10 mouse cellular contexts compared by ENCODE assay signal in genomic region chr6:148047650-148047988, GRCm38 (mm10). TPM values are rescaled to one million over a fixed set of nuclear protein-coding genes. Genes with fewer than 3 reads are reported as not detected.
DNase-seq lines count a peak whose midpoint lies in the region; ATAC-seq and TF ChIP-seq lines count a peak whose summit lies in the region.
"Had no signal": no experiment of that assay in that cellular context is flagged by ENCODE, and none has a peak within 500 bp of the region (broad histone marks: within the 10 kb centered on the region; RNA-seq: fewer than 3 reads in every experiment).

No protein-coding gene starts in this region.

- H3K4me2 ChIP-seq in forebrain, postnatal 0 days (ENCODE audit: low read depth): peak overlapping the region; percentile 73
- H3K4me2 ChIP-seq in midbrain, embryonic 11.5 days: peak overlapping the region; percentile 69

- H3K9me3 ChIP-seq in heart, embryonic 10.5 days: no peaks in the 10 kb centered on the region
- peaks cover 8% of the 10 kb centered on the region; the same call in 1 of the 2 replicates for H3K9me3 ChIP-seq in E14TG2a.4 (ENCODE audit: low read length)
- H3K9me3 ChIP-seq in forebrain, postnatal 0 days (ENCODE audit: low read length): no peaks in the 10 kb centered on the region
- H3K9me3 ChIP-seq in midbrain, embryonic 11.5 days (ENCODE audit: control insufficient read depth, low read length): no peaks in the 10 kb centered on the region

- no peak for TF ChIP-seq CTCF in E14TG2a.4 (conservative IDR thresholded peaks at IDR 0.05; ENCODE audit: low read length)
- no peak for TF ChIP-seq CTCF in forebrain, postnatal 0 days (IDR thresholded peaks at IDR 0.05; ENCODE audit: low read depth)

- H3K4me1 ChIP-seq in heart, embryonic 10.5 days: peaks cover 9% of the 10 kb centered on the region
- peaks cover 11% of the 10 kb centered on the region; the same call in 1 of the 2 replicates for H3K4me1 ChIP-seq in E14TG2a.4 (replicated peaks; ENCODE audit: low read depth, low read length)
- no peaks in the 10 kb centered on the region for H3K4me1 ChIP-seq in forebrain, postnatal 0 days (ENCODE audit: insufficient read depth)
- H3K4me1 ChIP-seq in midbrain, embryonic 11.5 days (ENCODE audit: control insufficient read depth, insufficient read depth, low read length): no peaks in the 10 kb centered on the region

- no peak overlapping the region for H3K27ac ChIP-seq in heart, embryonic 10.5 days
- peak overlapping the region; percentile 85 for H3K27ac ChIP-seq in forebrain, postnatal 0 days (ENCODE audit: low read depth, low read length)
- no peak overlapping the region for H3K27ac ChIP-seq in midbrain, embryonic 11.5 days (ENCODE audit: low read depth, low read length)

- H3K4me3 ChIP-seq in heart, embryonic 10.5 days: peak overlapping the region; percentile 60; the same call in 1 of the 2 replicates
- peak overlapping the region; percentile 73 for H3K4me3 ChIP-seq in E14TG2a.4 (replicated peaks; ENCODE audit: low read length)
- H3K4me3 ChIP-seq in forebrain, postnatal 0 days (ENCODE audit: low read depth, low read length): peak overlapping the region; percentile 52
- H3K4me3 ChIP-seq in midbrain, embryonic 11.5 days (ENCODE audit: low read depth, low read length): peak overlapping the region; percentile 26
- H3K4me3 ChIP-seq: myocyte had no signal

- intact Hi-C loops in heart, postnatal 14 days (cut with DNase I): no loop called here

- no peak for DNase-seq in heart, embryonic 10.5 days (ENCODE audit: low spot score)
- DNase-seq in heart, postnatal 14 days: no peak
- DNase-seq in forebrain, postnatal 0 days: no peak
- DNase-seq in midbrain, embryonic 11.5 days (ENCODE audit: low spot score, missing footprints): peak; percentile 87
- no peak for DNase-seq in right cerebral cortex, adult 18-20 months
- DNase-seq in testis, postnatal 14 days (ENCODE audit: low spot score): no peak
- no peak for DNase-seq in layer of hippocampus, adult 8-10 months (ENCODE audit: low spot score in 2 of 2)
- DNase-seq: gastrocnemius, postnatal 25 days had no signal

- H3K36me3 ChIP-seq in heart, embryonic 10.5 days: no peaks in the 10 kb centered on the region
- H3K36me3 ChIP-seq in E14TG2a.4 (ENCODE audit: insufficient read depth, low read length): no peaks in the 10 kb centered on the region
- no peaks in the 10 kb centered on the region for H3K36me3 ChIP-seq in forebrain, postnatal 0 days (ENCODE audit: insufficient read depth)
- H3K36me3 ChIP-seq in midbrain, embryonic 11.5 days (ENCODE audit: control insufficient read depth, insufficient read depth, low read length): no peaks in the 10 kb centered on the region

- ATAC-seq in forebrain, postnatal 0 days: no peak
- ATAC-seq in midbrain, embryonic 11.5 days (ENCODE audit: low FRiP score): no peak

- peaks cover 20% of the 10 kb centered on the region for H3K27me3 ChIP-seq in heart, embryonic 10.5 days (ENCODE audit: insufficient read depth, poor library complexity, severe bottlenecking)
- H3K27me3 ChIP-seq in E14TG2a.4 (ENCODE audit: insufficient read depth, low read length): peaks cover 31% of the 10 kb centered on the region
- no peaks in the 10 kb centered on the region for H3K27me3 ChIP-seq in forebrain, postnatal 0 days (ENCODE audit: insufficient read depth, low read length)
- H3K27me3 ChIP-seq in midbrain, embryonic 11.5 days (ENCODE audit: control insufficient read depth, insufficient read depth, low read length): peaks cover 4% of the 10 kb centered on the region; the same call in 1 of the 2 replicates

- peak overlapping the region; percentile 82 for H3K9ac ChIP-seq in forebrain, postnatal 0 days
- peak overlapping the region; percentile 58 for H3K9ac ChIP-seq in midbrain, embryonic 11.5 days (ENCODE audit: low read length)

RNA-seq across cellular contexts. Expression of gene Far2, which starts 0.6 kb away (rescaled TPM):
- polyA plus RNA-seq in heart, embryonic 10.5 days (2016; fragmentation: Nextera tagmentation; extraction: Ambion mirVana): 0.91 and 1.6 TPM in 2 replicates
- total RNA-seq in heart, postnatal 14 days (2021): under 1 TPM in 1 of 2 experiments, not detected in 1; 0.05 TPM
- 33.2 and 34.0 TPM in 2 replicates for total RNA-seq in forebrain, postnatal 0 days (2014; rRNA removed)
- polyA plus RNA-seq in forebrain, postnatal 0 days (2015; fragmentation: Nextera tagmentation; extraction: Ambion mirVana): 18.8 and 29.5 TPM in 2 replicates
- 2.1 and 2.2 TPM in 2 replicates for polyA plus RNA-seq in midbrain, embryonic 11.5 days (2014; fragmentation: Nextera tagmentation; extraction: Ambion mirVana)
- 10 to 100 TPM; 14.8 to 16.8 (median 16.5) TPM for total RNA-seq in layer of hippocampus, adult 8-10 months (2022)
- total RNA-seq: gastrocnemius, postnatal 25 days had no signal

Comparison
In these comparisons a context has a peak if more than half of its experiments do, and no peak if none do; other contexts are left out.
1. RNA of gene Far2, which starts 0.6 kb away (total RNA-seq): 33.2 to 34.0 TPM in forebrain, postnatal 0 days and 14.8 to 16.8 TPM in layer of hippocampus, adult 8-10 months; 0.05 TPM in heart, postnatal 14 days; every median in the first group is over 10 times any median in the second.
2. Peak in every context shown above with its lines, with median percentiles within 50 percentile points of each other: H3K4me3 ChIP-seq.